Mouse (Mus musculus) thymus, adult 2 months (tissue): ENCODE measurements around the gene Gm49387. TPM values are rescaled to one million over a fixed set of nuclear protein-coding genes. Genes with fewer than 3 reads are reported as not detected.
A peak's percentile ranks its signal among the peaks of the same experiment; 100 is the strongest.

Source experiments
- DNase-seq: peaks from one replicate; pipeline ENCODE4 v3.0.0; 2021
- H3K27ac ChIP-seq: fragments of 200-500 bp; 2 replicates; pipeline ENCODE4 v1.5.1; 2012; ENCODE audit warnings: low read length, control low read depth; ENCODE audit not compliant: control insufficient read depth, insufficient read depth
- H3K27me3 ChIP-seq: fragments of 200-500 bp; 2 replicates; pipeline ENCODE4 v1.6.1; 2012; ENCODE audit warnings: mild to moderate bottlenecking, low read length, moderate library complexity, mixed read lengths; ENCODE audit not compliant: control insufficient read depth, insufficient read depth
- H3K36me3 ChIP-seq: fragments of 200-500 bp; 2 replicates; pipeline ENCODE4 v1.6.1; 2012; ENCODE audit warnings: mild to moderate bottlenecking, low read length, moderate library complexity; ENCODE audit not compliant: control insufficient read depth, insufficient read depth
- H3K4me1 ChIP-seq: fragments of 200-500 bp; replicated peaks from 2 replicates; pipeline ENCODE4 v1.6.1; 2012; ENCODE audit warnings: low read length; ENCODE audit not compliant: control insufficient read depth, insufficient read depth
- H3K4me3 ChIP-seq: fragments of 200-500 bp; 2 replicates; pipeline ENCODE4 v1.5.1; 2012; ENCODE audit warnings: mild to moderate bottlenecking, low read length, control low read depth, moderate library complexity; ENCODE audit not compliant: control insufficient read depth, insufficient read depth
- CTCF ChIP-seq: fragments of 200-500 bp; IDR thresholded peaks from 2 replicates; pipeline ENCODE4 v1.5.1; 2012; ENCODE audit warnings: mild to moderate bottlenecking, control low read depth, low read length, moderate library complexity, borderline replicate concordance; ENCODE audit not compliant: control insufficient read depth, poor library complexity, insufficient read depth; ENCODE audit errors: extremely low read depth
- POLR2A ChIP-seq: fragments of 200-500 bp; IDR thresholded peaks from 2 replicates; pipeline ENCODE4 v1.6.1; 2012; ENCODE audit warnings: mild to moderate bottlenecking, low read length, control low read depth, moderate library complexity; ENCODE audit not compliant: control insufficient read depth, poor library complexity, insufficient read depth; ENCODE audit errors: extremely low read depth
- WGBS: fragments of 180-500 bp; shearing (Covaris S2); methylation state at CpG from one replicate; pipeline ENCODE4 v1.1.7; 2018; 5-methylcytosine and 5-hydroxymethylcytosine counted together
- polyA plus RNA-seq: library from polyadenylated mRNA; depleted of rRNA; stranded (reverse); fragments of >200 nt; gene quantifications from 2 replicates; pipeline ENCODE4 v1.2.3, GENCODE M21; 2012

Gene Gm49387
- polyA plus RNA-seq, 1 experiment, result not detected

GRCm38 (mm10) chr14:31658126-31658680 lies 17.5 kb upstream of the Gm49387 start:
- H3K36me3 ChIP-seq, result no peaks in the 10 kb centered on the region
- H3K27ac ChIP-seq, result no peak overlapping the region
- H3K4me3 ChIP-seq, result no peak overlapping the region
- H3K4me1 ChIP-seq, result peaks cover 24% of the 10 kb centered on the region
- no peak for DNase-seq
- 96% methylated on average over 8 of the region's 8 CpGs for WGBS
- TF ChIP-seq CTCF (no peak), POLR2A (no peak)
- no peaks in the 10 kb centered on the region for H3K27me3 ChIP-seq

- peak; percentile 82 for DNase-seq
- Histone ChIP-seq H3K4me1 (peaks cover 13% of the 10 kb centered on the region), H3K4me3 (no peak overlapping the region), H3K36me3 (no peaks in the 10 kb centered on the region), H3K27ac (no peak overlapping the region), H3K27me3 (no peaks in the 10 kb centered on the region)
- WGBS, result 20% methylated on average over 5 of the region's 5 CpGs
- TF ChIP-seq POLR2A, result no peak
- TF ChIP-seq CTCF, result no peak
Observed at GRCm38 (mm10) chr14:31656857-31657645, 16.4 kb upstream of the Gm49387 start.

- Histone ChIP-seq H3K27me3 (no peaks in the 10 kb centered on the region), H3K27ac (no peak overlapping the region), H3K36me3 (no peaks in the 10 kb centered on the region), H3K4me3 (no peak overlapping the region), H3K4me1 (peaks cover 9% of the 10 kb centered on the region)
- DNase-seq, result no peak
- no peak for TF ChIP-seq CTCF
- no peak for TF ChIP-seq POLR2A
- 83% methylated on average over 7 of the region's 7 CpGs for WGBS
Observed at GRCm38 (mm10) chr14:31656386-31656785, 15.7 kb upstream of the Gm49387 start.

GRCm38 (mm10) chr14:31655406-31655805 lies 14.7 kb upstream of the Gm49387 start:
- no peak for TF ChIP-seq POLR2A
- TF ChIP-seq CTCF, result no peak

GRCm38 (mm10) chr14:31654816-31655215 lies 14.1 kb upstream of the Gm49387 start:
- Histone ChIP-seq H3K4me1 (peaks cover 9% of the 10 kb centered on the region), H3K36me3 (no peaks in the 10 kb centered on the region), H3K4me3 (no peak overlapping the region), H3K27ac (no peak overlapping the region), H3K27me3 (no peaks in the 10 kb centered on the region)
- DNase-seq, result no peak
- TF ChIP-seq CTCF, result no peak
- WGBS, result 84% methylated on average over 5 of the region's 5 CpGs

More at GRCm38 (mm10) chr14:31655406-31655805, 14.7 kb upstream of the Gm49387 start:
- Histone ChIP-seq H3K27me3 (no peaks in the 10 kb centered on the region), H3K4me1 (peaks cover 9% of the 10 kb centered on the region), H3K27ac (no peak overlapping the region), H3K4me3 (no peak overlapping the region), H3K36me3 (no peaks in the 10 kb centered on the region)
- no peak for DNase-seq
- 95% methylated on average over 14 of the region's 14 CpGs for WGBS

GRCm38 (mm10) chr14:31653101-31653875 lies 12.6 kb upstream of the Gm49387 start:
- no peaks in the 10 kb centered on the region for H3K27me3 ChIP-seq
- DNase-seq, result no peak
- no peak for TF ChIP-seq CTCF
- TF ChIP-seq POLR2A, result no peak
- no peak overlapping the region for H3K4me3 ChIP-seq
- no peaks in the 10 kb centered on the region for H3K36me3 ChIP-seq
- 87% methylated on average over 14 of the region's 14 CpGs for WGBS
- H3K4me1 ChIP-seq, result peaks cover 9% of the 10 kb centered on the region
- H3K27ac ChIP-seq, result no peak overlapping the region
